Mouse (Mus musculus) A20 (cell line): Measurements from ENCODE around the gene Agt.
A peak's percentile ranks its signal among the peaks of the same experiment; 100 is the strongest.

Source experiments
- DNase-seq: peaks from one replicate; pipeline ENCODE4 v3.0.0-alpha.2; 2011; ENCODE audit warnings: low read depth, low spot score

Gene Agt

DNA sequence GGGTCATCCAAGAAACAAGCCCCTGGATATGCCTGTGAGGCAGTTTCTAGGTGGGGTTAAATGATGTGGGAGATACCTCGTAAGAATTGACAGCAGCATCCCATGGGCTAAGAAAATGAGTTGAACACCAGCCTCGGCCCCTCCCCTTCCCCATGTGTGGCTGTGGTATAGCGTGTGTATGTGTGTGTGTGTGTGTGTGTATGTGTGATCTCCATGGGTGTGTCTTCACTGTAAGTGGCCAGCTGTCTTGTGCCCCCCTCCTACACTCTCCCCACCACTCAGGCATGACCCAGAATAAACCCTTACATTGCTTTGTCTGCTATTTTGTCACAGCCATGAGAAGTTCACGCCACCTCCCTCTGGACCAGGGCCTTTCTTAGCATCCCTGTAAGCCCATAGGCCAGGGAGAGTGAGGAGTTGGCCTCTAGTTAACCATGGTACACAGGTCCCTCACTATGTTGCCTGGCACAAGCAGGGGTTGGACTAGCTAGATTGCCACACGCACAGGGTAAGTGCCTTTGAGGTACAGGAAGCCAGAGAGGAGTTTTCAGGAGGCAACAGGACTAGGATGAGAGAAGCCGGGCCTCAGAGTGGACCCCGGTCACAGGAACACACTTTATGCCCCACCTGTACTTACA, 14.3 kb downstream of the Agt start:
- no peak for DNase-seq

- DNase-seq = no peak
These were observed 18.4 kb downstream of the Agt start for GRCm38 (mm10) chr8:124551011-124551661.

GRCm38 (mm10) chr8:124548187-124548586, 21.3 kb downstream of the Agt start:
- peak; percentile 9 for DNase-seq

GRCm38 (mm10) chr8:124547269-124547668, 22.2 kb downstream of the Agt start:
- no peak for DNase-seq

- no peak for DNase-seq
These were observed 22.7 kb downstream of the Agt start for GRCm38 (mm10) chr8:124546815-124547214.

DNA sequence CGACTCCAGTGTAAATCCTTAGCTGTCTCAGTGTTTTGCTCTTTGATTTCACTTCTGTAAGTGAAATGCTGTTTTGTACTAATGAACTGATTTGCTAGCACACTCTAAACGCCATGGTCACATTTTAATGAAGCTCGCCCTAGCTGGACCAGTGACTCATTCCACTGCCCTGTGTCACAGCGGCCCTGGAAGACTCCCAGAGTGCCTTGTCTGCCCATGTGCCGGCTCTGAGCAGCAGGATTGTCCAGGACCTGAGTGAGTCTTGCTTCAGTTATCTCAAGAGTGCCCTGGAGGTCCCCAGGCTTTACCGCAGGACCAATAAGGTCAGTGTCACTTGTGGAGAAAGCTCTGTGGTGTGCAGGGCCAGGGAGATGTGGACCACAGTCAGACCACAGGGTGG, 23.1 kb downstream of the Agt start:
- DNase-seq = no peak

DNA sequence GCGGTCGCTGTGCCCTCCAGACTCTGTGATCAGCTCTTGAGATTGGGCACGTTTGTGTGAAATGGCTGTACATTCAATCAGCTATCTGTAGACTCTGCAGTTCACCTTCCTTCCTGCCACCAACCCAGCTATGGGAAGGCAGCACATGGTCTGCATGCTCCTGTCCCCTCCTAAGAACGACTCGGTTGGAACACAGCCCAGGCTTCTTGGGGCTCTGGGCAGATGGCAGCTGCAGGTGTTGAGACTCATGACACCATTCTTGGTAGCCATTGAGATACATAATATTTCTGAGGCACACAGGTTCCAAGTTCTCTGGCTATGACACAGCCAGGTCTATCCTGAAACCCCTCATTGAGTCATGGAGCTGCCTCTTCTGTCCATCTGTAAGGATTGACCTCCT, 26.2 kb downstream of the Agt start:
- DNase-seq = no peak

DNA sequence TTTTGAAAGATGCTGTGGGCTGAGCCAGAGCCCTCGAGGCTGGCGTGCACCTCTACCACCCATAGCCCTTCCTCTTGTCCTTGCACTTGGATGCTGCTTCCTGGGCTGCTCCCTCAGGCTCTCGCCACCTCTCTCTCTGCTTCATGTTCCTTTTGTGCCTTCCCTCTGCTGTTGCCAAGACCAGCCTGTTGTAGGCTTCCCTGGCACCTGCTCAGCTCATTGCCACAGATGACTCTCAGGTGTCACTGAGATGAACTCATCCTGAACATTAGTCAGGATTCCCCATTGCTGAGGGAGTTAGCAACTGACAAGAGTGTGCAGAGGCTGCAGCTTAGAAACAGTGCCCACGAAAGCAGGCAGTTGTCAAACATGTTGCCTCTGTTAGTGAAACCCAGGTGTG, 27.5 kb downstream of the Agt start:
- DNase-seq = no peak

GRCm38 (mm10) chr8:124540906-124541305, 28.6 kb downstream of the Agt start:
- no peak for DNase-seq

DNA sequence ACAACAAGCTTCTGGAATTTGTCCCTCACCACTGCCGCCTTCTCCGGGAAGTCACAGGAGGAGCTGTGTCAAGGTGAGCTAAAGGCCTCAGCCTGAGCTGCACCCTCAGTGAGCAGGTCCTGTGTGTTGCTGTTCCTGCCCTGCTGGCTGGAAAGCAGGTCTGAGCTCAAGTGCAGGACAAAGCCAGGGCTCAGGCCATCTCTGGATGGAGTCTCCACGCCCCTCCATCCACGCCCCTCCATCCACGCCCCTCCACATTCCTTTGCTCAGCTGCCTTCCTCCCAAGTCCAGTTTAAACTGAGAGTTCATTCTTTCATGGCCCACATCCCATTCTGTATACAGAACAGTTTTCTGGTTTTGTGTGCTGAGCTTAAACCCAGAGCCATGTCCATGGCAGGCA, 34.1 kb downstream of the Agt start:
- DNase-seq = no peak

DNA sequence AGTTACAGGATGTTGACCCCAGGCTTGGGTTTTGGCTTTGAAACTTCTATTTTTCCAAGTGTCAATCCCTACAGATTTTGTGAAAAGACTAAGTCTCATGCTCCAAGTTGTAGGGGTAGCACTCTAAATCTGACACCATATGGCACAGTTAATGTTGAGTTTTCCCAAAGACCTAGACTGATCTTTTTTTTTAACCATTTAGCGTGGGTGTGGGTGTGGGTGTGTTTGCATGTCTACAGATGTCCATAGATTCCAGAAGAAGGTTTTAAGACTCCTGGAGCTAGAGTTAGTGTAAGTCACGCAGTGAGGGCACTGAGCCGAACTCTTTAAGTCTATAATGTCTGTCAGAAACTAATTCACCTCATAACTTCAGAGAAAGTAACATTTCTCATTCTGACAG, 36.9 kb downstream of the Agt start:
- DNase-seq = no peak

GRCm38 (mm10) chr8:124530996-124531395, 38.5 kb downstream of the Agt start:
- no peak for DNase-seq

GRCm38 (mm10) chr8:124530556-124530955, 39.0 kb downstream of the Agt start:
- no peak for DNase-seq

GRCm38 (mm10) chr8:124530076-124530475, 39.4 kb downstream of the Agt start:
- DNase-seq = no peak

GRCm38 (mm10) chr8:124526261-124526660, 43.2 kb downstream of the Agt start:
- no peak for DNase-seq

- DNase-seq = no peak
These were observed 47.6 kb downstream of the Agt start for GRCm38 (mm10) chr8:124521946-124522345.

DNA sequence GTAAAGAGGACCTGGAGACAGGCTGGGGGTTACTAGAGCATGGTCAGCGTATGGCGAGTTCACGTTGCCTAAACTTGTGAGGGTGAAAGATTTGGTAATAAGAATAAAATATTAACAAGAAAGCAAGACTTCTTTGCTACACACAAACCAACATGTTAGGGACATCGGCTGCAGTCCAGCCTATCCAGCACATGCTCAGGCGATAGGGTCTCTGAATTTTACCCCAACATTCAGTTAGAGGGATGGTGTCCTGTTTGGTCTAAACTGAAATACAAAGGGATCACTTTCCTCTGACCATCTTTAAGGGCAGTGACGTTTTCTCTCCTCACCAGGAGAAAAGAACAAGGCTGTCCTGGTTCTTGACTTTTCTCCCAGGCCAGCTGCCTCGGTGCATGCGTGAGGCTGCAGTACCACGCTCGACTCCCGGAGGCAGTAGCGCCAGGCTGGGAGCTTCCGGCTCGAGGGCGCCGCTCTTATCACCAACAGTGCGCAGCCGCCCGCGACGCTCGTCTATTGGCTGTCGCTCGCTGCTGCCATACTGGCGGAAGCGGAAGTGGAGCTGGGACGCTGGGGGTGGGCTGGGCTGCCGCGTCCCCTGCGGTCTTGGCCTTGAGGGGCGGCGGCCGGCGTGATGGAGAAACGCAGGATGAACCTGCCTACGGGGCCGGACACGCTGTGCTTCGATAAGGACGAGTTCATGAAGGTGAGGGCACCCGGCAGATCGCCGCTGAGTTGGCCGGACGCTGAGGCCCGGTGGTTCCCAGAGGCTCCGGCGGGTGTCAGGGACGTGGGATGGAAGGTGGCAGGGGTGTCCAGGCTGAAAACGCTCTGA, 49.0 kb downstream of the Agt start, which contains the start of gene Cog2:
Cog2 (plus strand) TSS at position 519 of the 832 bp plus-strand sequence.
- peak; percentile 95 for DNase-seq

DNA sequence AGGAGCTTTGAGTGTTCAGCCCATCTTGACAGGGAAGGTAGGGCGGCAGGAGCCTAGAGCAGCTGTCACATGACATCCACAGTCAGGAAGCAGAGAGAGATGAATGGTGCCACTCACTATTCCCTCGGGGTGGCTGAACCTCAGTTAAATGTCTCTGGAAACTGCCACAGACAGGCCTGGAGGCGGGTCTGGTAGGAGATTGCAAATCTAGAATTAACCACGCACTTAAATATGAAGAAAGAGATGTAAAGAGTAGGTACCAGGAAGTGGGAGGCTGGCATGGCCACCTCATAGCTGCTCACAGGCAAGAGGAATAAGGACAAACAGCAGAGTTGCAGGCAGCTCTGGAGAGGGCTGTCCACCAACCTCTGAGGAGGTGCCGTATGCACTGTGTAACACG, 52.4 kb downstream of the Agt start:
- no peak for DNase-seq

- DNase-seq = no peak
These were observed 53.0 kb downstream of the Agt start for GRCm38 (mm10) chr8:124516525-124516924.

- no peak for DNase-seq
These were observed 53.5 kb downstream of the Agt start for GRCm38 (mm10) chr8:124516039-124516438.

DNA sequence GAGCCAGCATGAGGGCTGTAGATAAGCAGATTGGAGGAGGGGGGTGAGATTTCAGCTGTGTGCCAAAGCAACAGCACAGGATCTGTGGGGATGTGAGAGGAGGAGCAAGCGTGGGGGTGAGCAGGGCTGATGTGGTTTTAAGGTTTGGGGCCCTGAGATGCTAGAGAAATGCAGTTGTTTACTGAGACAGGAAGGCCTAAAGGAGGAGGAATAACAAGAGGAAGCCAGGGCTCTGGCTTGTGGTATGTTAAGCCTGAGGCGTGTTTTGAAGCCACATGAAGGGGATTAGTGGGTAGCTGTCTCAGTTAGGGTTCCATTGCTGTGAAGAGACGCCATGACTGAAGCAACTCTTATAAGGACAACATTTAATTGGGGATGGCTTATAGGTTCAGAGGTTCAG, 60.4 kb downstream of the Agt start:
- no peak for DNase-seq

- DNase-seq = no peak
These were observed 61.2 kb downstream of the Agt start for GRCm38 (mm10) chr8:124508321-124508695.
